Mouse (Mus musculus) gastrocnemius, postnatal 4 days (tissue): ENCODE data around the gene Arf5. TPM values are rescaled to one million over a fixed set of nuclear protein-coding genes. Genes with fewer than 3 reads are reported as not detected.
A peak's percentile ranks its signal among the peaks of the same experiment; 100 is the strongest.

Experiments
- DNase-seq, 2 experiments: peaks; one replicate each; pipeline ENCODE4 v3.0.0; 2021 to 2022; ENCODE audit warnings: low spot score in 2 of 2, mixed read lengths in 2 of 2
- total RNA-seq, 2 experiments: library from RNA; stranded (reverse); gene quantifications; 2 replicates each; pipeline ENCODE4 v1.2.3; 2021

The Arf5 gene
- total RNA-seq, 2 experiments from 2014 or later: 150 to 165 TPM

- DNase-seq: no peak
Observed at GRCm38 (mm10) chr6:28427096-28427839, 3.9 kb downstream of the Arf5 start, which contains the start of gene Fscn3. Gene Fscn3 (plus strand): TSS chr6:28427789.

DNA sequence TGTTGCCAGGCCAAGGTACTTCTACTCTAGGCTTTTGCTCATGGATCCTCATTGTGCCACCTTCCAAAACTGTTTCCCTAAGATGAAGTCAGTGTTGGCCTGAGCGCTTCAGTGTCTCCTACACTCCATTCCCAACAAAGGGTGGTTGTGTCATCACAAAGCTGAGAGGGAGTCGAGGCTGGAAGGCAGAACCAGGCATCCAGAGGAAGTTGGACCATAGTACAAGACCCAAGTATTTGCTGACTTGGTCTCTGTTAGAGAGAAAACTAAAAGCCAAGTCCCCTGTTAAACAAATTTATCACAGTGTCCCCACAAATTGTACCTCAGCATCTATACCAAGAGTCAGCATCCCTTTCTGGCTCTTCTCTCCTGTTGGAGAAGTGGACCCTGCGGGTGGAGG, 4.9 kb downstream of the Arf5 start, which contains the start of gene Gcc1:
TSS of gene Gcc1 (minus strand) at position 101 of the 400 bp plus-strand sequence.
- DNase-seq: no peak

DNA sequence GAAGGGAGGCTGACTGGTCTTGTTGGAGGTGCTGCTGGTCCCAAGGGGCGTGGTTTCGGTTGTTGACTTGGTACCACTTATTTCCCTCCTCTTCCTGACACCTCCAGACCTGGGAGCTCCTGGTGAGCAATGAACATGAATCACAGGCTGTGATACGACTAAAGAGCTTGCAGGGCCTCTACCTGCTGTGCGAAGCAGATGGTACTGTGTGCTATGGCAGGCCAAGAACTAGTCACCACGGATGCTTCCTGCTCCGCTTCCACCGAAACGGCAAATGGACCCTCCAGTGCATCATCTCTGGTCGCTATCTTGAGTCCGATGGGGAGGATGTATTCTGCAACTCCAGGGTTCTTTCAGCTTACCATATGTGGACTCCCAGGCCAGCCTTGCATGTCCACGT, 6.5 kb downstream of the Arf5 start:
- no peak for DNase-seq

- no peak for DNase-seq
Observed at GRCm38 (mm10) chr6:28430795-28431537, 7.6 kb downstream of the Arf5 start.

DNA sequence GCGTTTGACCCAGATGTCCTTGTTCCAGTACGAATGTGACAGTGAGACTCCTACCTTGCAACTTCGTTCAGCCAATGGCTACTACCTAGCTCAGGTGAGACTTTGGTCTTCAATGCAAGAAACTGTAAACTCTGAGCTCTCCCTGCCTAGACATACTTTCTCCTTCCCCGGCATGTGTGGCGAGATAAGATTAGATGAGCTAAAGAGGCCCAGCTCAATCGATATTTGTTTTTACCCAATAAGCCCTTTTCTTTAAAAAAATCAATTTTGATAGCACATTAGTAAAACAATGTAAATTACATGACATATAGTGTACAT, 8.1 kb downstream of the Arf5 start:
- no peak for DNase-seq

DNA sequence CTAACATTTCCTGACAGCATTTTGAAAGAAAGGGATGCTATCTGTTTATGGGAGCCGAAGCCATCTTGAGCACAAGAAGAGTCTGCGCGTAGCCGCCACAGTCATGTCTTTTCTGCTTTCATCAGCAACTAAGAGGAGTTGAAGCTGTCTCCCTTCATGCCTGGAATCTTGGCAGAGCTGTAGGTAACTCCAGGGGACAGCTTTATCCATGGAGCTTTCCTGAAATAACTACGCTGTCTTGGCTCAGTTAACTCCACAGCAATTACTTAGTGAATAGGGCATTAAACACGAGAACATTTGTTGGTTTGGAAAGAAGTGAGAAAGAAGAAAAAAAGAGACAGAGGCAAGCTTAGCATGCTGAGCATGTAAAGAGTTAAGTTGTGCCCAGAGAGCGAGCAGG, 24.6 kb downstream of the Arf5 start:
- no peak for DNase-seq

DNA sequence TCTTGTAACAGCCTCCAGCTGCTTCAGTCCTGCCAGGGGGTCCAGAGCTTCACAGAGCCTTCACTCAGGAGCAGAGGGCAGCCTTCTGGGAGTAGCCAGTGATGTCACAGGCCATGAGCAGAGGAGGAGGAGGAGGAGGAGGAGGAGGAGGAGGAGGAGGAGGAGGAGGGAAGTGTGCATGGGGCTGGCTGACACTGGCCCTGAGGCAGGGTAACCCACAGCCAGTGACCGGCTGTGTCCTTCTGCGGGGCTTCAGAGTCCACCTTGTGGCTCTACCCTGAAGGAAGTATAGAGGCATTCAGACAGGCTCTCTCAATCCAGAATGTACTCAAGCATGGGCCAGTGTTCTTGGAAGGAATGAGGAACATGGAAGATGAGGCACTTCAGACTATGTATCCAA, 25.9 kb downstream of the Arf5 start, which contains the start of gene Pax4:
TSS of gene Pax4 (minus strand) at position 101 of the 400 bp plus-strand sequence.
- no peak for DNase-seq

DNA sequence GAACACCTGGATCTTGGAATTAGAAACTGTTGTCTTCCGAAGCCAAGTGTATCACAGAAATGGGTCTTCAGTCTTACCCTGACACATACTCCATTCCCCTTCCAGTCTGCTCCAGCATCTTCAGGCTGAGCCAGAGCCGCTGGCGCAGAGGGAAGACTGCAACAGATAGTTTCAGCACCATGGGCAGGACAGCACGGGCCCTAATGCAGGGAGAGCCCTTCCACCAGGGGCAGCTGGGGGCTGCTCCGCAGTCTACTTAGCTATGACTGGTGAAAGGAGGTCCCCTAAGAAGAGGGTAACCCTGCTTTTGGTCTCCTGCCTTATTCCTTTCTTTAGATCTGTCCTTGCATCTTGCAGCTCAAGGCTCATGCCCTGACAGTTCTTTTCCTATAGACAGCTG, 27.1 kb downstream of the Arf5 start:
- no peak for DNase-seq

- DNase-seq: no peak
Observed at GRCm38 (mm10) chr6:28450977-28451376, 27.6 kb downstream of the Arf5 start.

DNA sequence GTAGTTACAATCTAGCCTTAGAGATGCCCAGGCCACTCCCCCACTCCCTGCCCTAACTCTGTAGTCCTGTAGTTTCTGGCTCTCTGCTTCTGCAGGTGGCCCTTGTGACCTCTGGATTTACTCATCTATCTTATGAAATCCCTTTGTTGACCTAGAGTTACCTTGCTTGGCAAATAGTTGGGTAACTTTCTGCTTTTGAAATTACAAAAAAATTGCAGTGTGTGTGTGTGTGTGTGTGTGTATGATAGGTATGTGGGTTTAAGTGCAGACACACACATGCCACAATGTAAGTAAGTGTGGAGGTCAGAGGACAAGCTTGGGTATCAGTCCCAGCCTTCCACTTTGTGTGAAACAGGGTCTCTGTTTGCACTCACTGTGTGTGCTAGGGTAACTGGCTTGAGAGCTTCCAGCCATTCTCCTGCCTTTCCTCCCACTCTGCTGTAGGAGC, 35.9 kb downstream of the Arf5 start:
- no peak for DNase-seq

DNA sequence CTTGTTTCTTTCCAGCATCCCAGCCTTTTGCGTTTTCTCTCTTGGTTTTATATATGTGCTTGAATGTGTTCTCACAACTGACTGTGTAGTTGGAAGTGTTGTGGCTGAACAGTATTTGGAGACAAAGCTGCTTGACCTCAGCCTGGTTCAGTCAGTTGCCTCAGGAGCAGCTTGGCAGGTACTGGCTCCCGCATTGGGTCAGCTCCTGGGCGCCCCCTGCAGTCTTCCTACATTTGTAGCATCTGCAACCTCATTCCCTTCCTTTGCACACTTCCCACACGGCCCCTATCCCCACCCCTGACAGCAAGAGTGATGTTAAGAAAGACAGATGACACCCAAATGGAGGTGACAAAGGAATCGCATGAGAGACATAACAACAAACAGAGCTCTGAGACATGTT, 37.2 kb downstream of the Arf5 start:
- peak; percentile 23 to 54 for DNase-seq

GRCm38 (mm10) chr6:28464630-28465029, 41.3 kb downstream of the Arf5 start:
- no peak for DNase-seq

GRCm38 (mm10) chr6:28470017-28470602, 46.8 kb downstream of the Arf5 start:
- DNase-seq: no peak

DNA sequence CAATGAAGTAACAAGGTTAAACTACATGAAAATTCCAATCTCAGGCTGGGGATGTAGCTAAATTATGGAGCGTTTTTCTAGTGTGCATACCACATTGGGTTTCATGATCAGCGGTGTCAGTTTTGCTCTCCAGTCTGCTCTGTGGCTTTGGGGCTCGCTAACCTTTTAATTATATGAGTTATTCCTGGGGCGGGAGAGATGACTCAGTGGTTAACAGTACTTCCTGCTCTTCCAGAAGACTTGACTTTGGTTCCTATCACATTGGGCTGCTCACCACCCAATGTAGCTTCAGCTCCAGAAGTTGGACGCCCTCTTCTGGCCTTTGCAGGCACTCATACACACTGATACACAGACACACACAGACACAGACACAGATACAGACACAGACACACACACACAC, 47.3 kb downstream of the Arf5 start:
- DNase-seq: no peak

DNA sequence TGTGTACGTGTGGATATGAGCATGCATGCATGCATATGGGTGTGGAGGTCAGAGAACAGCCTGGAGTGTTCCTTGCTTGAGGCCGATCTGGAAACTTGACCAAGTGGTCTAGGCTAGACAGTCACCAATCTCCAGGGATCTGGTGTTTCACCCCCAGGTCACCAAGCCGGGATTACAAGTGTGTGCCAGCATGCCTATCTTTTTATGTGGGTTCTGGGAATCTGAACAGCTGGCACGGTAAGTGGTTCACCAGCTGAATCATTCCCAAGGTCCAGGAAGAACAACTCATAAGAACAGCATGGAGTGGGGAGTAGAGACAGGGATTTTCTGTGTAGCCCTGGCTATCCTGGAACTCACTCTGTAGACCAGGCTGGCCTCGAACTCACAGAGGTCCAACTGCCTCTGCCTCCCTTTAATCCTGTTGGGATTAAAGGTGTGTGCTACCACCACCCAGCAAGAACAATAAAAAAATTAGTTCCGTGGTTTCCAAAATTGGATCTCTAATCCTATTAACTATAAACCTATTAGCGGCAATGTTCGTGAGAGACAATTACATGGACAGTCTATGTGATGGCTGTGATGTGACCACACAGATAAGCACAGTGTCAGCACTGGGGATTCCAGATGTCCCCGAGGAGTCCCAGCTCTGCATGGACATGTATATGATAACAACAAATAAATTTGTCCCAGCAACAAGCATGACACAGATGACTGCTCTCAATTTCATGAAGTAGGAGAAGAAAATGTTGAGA, 48.1 kb downstream of the Arf5 start:
- no peak for DNase-seq

- DNase-seq: no peak
Observed at GRCm38 (mm10) chr6:28474211-28474610, 50.9 kb downstream of the Arf5 start.

DNA sequence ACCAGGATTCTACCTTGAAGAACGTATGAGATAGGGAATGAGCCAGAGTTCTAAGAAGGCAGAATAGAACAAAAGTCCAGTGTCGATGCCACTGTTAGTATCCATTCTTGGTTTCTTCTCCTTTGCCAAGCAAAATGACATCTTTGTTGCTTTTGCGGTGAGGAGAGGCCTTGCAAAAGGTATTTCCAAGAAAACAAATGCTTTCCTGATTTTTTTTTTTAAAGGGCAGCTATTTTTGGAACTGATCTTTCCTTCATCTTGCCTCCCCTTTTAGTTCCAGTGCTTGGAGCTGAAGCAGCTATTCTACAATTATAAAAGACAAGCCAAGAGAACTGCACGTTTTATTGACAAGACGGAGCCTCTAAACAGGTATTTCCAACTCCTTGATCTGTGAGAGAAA, 51.5 kb downstream of the Arf5 start, which contains the start of gene Snd1:
TSS of gene Snd1 (plus strand) at position 301 of the 400 bp plus-strand sequence.
- no peak for DNase-seq
